Mouse (Mus musculus) bone marrow macrophage, adult 2 months (primary cell): ENCODE measurements around the gene Tle6. TPM values are rescaled to one million over a fixed set of nuclear protein-coding genes. Genes with fewer than 3 reads are reported as not detected.

Experiments
- H3K27ac ChIP-seq: 2 replicates; pipeline ENCODE4 v1.5.1; 2012; ENCODE audit warnings: low read depth, low read length; ENCODE audit not compliant: insufficient read depth
- H3K4me1 ChIP-seq: 2 replicates; pipeline ENCODE4 v1.6.1; 2012; ENCODE audit warnings: low read length; ENCODE audit not compliant: control insufficient read depth, insufficient read depth
- H3K4me3 ChIP-seq: 2 replicates; pipeline ENCODE4 v1.5.1; 2012; ENCODE audit warnings: mild to moderate bottlenecking, low read length, moderate library complexity; ENCODE audit not compliant: insufficient read depth
- CTCF ChIP-seq: IDR thresholded peaks from 2 replicates; pipeline ENCODE4 v1.5.1; 2012; ENCODE audit warnings: low read depth, mild to moderate bottlenecking, low read length, moderate library complexity
- POLR2A ChIP-seq: IDR thresholded peaks from 2 replicates; pipeline ENCODE4 v1.6.1; 2012; ENCODE audit warnings: mild to moderate bottlenecking, low read depth, low read length, borderline replicate concordance
- polyA plus RNA-seq: library from polyadenylated mRNA; stranded (reverse); fragments of >200 nt; gene quantifications from 2 replicates; pipeline ENCODE4 v1.2.4, GENCODE M21; 2012; ENCODE audit not compliant: missing spikeins, insufficient read depth, insufficient read length

Tle6 gene
- polyA plus RNA-seq, 1 experiment, result 47.9 TPM

GRCm38 (mm10) chr10:81626101-81626993, 25.5 kb upstream of the Tle6 start:
- no peak for TF ChIP-seq POLR2A
- Histone ChIP-seq H3K27ac (peak overlapping the region; percentile 87), H3K4me3 (peak overlapping the region; percentile 75), H3K4me1 (peaks cover 19% of the 10 kb centered on the region)

DNA sequence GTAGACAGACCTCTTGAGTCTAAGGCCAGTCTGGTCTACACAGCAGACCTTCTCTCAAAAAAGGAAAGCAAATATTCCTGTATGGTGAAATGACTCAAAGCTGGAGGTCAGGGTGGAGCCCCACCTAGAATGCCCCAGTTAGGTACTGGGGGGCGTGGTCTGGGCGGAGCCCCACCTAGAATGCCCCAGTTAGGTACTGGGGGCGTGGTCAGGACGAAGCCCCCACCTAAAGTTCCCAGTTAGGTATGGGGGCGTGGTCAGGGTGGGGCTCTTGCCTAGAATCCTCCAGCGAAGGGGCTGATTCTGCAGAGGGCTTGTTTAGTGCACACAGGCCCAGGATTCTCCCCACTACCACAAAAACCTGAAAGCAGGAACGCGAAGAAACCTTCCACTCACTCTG, 22.6 kb upstream of the Tle6 start:
- no peak for TF ChIP-seq CTCF
- TF ChIP-seq POLR2A, result no peak
- Histone ChIP-seq H3K4me1 (peaks cover 28% of the 10 kb centered on the region), H3K4me3 (no peak overlapping the region), H3K27ac (no peak overlapping the region)

GRCm38 (mm10) chr10:81620786-81621185, 19.9 kb upstream of the Tle6 start:
- Histone ChIP-seq H3K4me3 (no peak overlapping the region), H3K27ac (peak overlapping the region; percentile 60)
- TF ChIP-seq POLR2A (no peak), CTCF (no peak)

GRCm38 (mm10) chr10:81619976-81620375, 19.1 kb upstream of the Tle6 start:
- TF ChIP-seq POLR2A (no peak), CTCF (no peak)
- Histone ChIP-seq H3K4me3 (no peak overlapping the region), H3K27ac (peak overlapping the region; percentile 60), H3K4me1 (peaks cover 9% of the 10 kb centered on the region)

More at GRCm38 (mm10) chr10:81620786-81621185, 19.9 kb upstream of the Tle6 start:
- peaks cover 13% of the 10 kb centered on the region for H3K4me1 ChIP-seq

DNA sequence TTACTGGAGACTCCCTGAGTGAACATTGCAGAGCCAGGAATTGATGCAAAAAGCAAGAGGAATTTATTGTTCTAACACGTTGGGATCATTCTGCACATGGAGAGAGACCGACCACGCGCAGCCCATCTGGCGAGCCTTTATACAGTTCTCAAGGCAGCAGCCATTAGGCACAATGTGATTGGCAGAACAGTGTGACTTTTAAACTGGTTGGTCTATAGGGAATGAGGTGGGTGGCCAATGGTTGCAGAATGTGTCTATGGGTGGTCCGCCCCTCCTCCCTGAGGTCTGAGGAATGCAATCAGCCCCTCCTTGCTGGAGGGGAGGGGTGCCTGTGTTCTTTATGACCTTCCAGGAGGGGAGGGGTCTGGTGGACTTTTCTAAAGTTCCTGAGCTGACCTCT, 14.6 kb upstream of the Tle6 start:
- no peak overlapping the region for H3K4me3 ChIP-seq
- no peak overlapping the region for H3K27ac ChIP-seq
- peaks cover 14% of the 10 kb centered on the region for H3K4me1 ChIP-seq
- TF ChIP-seq CTCF, result no peak
- no peak for TF ChIP-seq POLR2A

GRCm38 (mm10) chr10:81612779-81613178, 11.9 kb upstream of the Tle6 start:
- Histone ChIP-seq H3K27ac (peak overlapping the region; percentile 30; the same call in 1 of the 2 replicates), H3K4me1 (peaks cover 15% of the 10 kb centered on the region), H3K4me3 (no peak overlapping the region)
- TF ChIP-seq POLR2A, result no peak
- TF ChIP-seq CTCF, result no peak

DNA sequence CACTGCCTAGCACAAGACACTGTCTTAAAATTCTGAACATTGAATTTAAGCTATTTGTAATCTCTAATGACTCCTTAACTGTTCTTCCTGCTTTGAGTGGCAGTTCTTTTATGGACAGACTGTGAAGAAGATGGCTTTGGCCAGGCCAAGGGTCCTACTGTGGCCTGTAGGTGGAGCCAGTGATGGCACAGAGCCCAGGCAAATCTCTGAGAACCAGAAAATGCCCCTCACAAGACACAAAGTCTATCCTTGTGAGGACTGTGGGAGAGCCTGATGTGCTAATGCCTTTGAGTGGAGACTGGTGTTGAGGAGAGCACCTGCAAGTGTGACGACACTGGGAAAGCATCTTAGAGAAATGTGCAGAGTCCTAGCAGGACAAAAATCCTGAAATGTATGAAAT, 7.4 kb upstream of the Tle6 start:
- H3K27ac ChIP-seq, result no peak overlapping the region
- no peak overlapping the region for H3K4me3 ChIP-seq
- no peak for TF ChIP-seq CTCF
- TF ChIP-seq POLR2A, result no peak
- H3K4me1 ChIP-seq, result peaks cover 28% of the 10 kb centered on the region

GRCm38 (mm10) chr10:81605974-81606751, 5.3 kb upstream of the Tle6 start, which contains the start of gene BC025920:
BC025920 (plus strand) TSS chr10:81606270.
- Histone ChIP-seq H3K4me1 (peaks cover 33% of the 10 kb centered on the region), H3K4me3 (peak within 1 kb of the TSS; percentile 86), H3K27ac (peak within 1 kb of the TSS; percentile 95)
- TF ChIP-seq CTCF (no peak), POLR2A (no peak)

DNA sequence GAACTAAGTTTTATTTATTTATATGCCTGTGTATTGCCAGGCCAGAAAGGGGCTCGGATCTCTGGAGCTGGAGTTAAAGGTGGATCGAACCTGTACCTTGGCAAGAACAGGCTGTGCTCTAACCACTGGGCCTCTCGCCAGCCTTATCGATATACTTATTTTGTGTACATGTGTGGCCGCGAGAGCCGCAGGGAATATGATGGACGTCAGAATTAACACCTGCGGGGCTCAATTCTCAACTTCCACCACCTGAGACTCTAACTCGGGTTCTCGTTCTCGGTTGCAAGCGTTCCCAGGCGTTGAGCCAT, 4.7 kb upstream of the Tle6 start:
- TF ChIP-seq POLR2A (no peak), CTCF (no peak)
- Histone ChIP-seq H3K27ac (peak overlapping the region; percentile 78), H3K4me1 (peaks cover 33% of the 10 kb centered on the region)

DNA sequence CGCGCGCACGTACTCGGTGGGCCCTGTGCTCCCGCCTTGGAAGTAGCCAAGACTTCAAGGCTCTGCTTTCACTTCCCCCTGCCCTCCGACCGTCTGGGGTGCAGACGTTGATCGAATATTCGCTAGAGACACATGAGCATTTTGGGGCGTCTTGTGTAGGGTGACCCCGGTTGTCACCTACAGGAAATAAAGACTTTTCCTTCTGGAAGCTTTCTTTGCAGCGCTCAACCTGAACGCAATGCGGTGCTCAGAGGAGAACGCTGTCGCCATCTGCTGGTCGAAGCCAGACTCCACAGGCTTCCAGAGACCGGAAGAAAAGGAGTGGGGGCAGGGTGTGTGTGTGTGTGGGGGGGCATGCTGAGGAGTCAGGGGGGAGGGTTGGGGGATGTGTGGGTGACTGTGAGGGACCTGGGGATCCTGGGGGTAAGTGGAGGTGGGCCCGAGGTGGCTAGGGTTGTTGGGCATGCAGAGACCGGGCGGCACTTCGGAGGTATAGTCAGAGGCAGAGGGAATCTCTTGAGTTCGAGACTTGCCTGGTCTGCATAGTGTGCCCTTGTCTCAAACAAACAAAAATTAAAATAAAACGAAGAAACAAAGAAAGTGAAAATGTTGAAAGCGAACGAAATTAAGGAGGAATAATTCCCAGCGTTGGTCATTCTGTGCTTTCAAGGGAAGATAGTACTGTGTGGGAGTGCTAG, 4.2 kb upstream of the Tle6 start:
- Histone ChIP-seq H3K4me1 (peaks cover 35% of the 10 kb centered on the region), H3K4me3 (peak overlapping the region; percentile 61), H3K27ac (peak overlapping the region; percentile 78)
- TF ChIP-seq CTCF (peak; percentile 93), POLR2A (no peak)

More for the DNA sequence above, 4.7 kb upstream of the Tle6 start:
- peak overlapping the region; percentile 61 for H3K4me3 ChIP-seq
